Mouse (Mus musculus) spleen, postnatal 36 days (tissue): Measurements from ENCODE around the gene Pipox.

Experiments
- DNase-seq, 2 experiments: peaks; one replicate each; pipeline ENCODE4 v3.0.0; 2022; ENCODE audit warnings: low spot score in 2 of 2, mixed read lengths in 1 of 2

Gene Pipox

DNA sequence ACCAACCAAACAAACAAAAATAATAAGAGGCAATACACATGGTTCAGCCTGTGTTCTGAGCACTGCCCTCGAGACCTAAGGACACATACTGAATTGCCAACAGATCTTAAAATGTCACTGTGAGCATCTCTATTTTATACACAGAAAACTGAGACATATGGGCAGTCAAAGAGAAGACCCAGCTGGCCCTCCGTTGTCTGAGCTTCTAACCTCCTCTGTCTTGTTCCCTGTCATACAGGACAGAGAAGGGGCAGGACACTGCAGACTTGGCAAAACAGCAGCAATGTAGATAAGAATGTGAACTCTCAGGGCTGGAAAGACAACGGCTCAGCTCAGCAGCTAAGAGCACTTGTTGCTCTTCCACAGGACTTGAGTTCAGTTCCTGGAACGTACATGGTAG is 14.6 kb upstream of the Pipox start:
- DNase-seq = no peak

DNA sequence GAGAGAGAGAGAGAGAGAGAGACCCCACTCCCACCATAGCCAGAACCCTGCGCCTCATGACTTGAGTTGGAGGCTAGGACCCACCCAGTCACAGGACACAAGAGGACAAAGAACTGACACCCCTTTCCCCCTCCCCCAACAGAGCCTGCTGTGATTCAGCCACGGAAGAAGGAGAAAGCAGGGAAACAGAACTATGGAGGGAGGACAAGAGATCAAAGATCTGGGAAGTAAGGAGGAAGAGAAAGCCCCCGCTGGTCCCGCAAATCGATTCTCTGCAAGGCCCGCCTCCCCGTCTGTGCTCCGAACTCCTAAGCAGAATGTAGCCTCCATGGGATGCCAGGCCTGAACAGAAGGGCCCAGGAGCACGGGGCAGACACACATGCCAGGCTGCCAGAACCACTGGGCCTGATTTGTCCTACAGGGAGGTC is 12.9 kb upstream of the Pipox start:
- no peak for DNase-seq

DNA sequence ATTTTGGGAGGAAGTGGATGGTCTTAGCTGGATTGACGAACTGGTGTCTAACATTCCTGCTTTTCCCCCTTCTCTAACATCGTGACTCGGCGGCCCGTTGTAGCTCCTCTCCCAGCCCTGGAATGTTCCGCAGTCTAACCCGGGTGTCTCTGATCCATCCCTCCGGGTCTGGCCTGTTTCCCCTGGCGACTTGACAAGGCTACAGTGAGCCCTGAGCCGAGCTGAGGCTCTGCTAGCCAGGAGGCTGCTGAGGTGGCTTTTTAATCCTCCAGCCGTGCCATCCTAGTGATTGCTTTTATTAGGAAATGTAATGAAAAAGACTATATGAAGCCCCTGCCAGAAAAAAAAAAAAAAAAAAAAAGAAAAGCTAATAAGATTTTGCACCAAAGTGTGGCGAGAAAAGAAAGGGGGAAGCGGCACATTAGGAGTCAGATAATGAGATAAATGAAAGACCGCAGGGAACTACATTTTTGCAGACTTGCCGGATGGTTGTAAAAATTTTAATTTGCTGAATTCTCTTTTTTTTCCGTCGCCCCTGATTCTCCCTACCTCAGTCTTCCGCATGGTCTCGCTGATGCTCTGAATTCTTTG is 12.3 kb upstream of the Pipox start:
- no peak for DNase-seq

- no peak for DNase-seq
These were observed 10.8 kb upstream of the Pipox start for GRCm38 (mm10) chr11:77904707-77905106.

DNA sequence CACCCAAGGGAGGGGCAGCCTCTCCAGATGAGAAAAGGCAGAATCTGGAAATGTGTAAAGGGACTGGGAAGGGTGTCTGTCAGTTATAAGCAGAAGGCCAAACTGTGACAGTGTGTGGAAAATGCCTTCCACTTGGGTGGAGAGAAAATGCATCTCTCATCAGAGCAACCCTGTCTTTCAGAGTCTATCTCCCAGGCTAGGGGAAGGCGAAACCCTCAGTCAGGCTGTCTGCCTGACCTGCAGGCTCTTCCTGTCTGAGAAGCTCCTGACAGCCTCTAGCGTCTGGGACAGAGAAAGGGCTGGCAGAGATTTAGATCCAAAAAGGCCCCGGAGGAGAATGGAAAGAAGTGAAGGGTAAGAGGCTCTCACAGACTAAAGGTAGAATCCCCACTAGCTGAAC is 9.9 kb upstream of the Pipox start:
- DNase-seq = no peak

- no peak for DNase-seq
These were observed 8.0 kb upstream of the Pipox start for GRCm38 (mm10) chr11:77901775-77902355.

GRCm38 (mm10) chr11:77901366-77901765 is 7.5 kb upstream of the Pipox start:
- no peak for DNase-seq

DNA sequence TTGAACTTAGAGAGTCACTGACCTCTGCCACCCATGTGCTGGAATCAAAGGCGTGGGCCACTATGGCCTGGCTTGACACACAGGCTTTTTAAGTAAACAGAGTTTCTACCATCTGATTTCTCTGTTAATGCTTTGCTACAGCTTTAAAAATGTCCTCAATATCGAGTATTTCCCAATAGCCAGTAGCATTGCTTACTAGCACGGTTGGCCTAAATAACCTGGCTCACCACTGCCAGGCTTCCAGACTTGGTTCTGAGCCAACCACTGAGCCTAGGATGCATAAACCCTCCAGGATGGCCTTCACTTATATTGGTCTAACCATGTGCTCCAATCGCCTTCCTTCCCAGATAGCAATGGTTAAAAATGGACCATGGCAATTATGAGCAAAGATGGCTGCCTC is 6.8 kb upstream of the Pipox start:
- DNase-seq = no peak

GRCm38 (mm10) chr11:77900187-77900586 is 6.3 kb upstream of the Pipox start:
- DNase-seq = no peak

DNA sequence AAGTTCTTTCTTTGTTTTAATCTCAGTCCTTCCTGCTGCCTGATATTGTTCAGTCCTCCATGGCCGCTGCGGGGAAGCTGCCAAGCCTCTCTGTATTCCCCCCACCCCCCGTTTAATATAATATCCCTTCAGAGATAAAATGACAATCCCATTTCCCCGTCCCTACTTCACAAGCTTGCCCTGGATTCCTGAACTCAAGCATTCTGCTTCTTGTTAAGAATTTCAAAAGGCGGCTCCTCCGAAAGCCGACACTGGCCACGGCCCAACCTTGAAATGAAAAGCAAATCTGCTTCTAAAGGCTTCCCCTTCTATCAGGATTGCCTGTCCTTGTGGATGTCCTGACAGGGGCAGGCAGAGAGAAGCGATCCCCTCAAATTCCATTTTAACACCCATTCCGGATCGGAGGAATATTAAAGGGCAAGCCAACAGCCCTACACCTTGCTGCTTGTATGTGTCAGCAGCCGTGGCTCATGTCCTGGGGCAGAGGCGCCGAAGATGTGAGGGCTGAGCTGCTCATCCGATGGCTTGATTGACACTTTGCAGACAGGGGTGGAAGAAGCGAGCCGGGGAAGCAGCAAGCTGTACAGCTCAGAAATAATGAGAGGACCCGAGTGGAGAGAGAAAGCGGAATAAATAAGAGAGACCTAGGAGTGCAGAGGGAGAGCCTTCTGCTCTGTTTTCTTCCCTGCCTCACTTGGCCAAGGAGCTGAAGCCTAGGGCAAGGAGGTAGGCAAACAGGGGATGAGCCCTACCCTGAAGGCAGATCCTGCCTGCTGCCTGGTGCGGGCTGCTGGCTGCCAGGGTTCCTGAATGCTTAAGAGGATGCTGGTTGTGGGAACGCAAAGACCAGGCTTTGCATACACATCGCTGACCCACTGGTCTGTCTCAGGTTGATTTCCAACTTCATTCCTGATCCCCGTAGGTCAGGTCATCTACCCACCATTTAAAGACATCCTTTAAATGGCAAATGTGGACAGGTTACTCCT is 3.2 kb upstream of the Pipox start:
- DNase-seq = no peak

DNA sequence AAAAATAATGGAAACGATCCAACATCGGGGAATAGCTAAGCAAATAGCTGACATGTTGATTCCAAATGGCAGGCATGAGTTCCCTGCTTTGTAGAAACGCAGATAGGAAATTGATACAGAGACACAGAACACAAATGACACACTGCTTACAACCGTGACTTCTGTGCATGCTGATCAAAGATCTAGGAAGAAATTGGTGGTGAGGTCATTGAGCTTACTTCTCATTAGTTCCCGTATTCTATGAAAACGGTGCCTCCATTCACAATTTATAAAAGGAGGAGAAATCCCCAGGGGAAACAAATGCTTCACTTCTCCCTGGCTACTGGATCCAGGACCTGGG is 2.6 kb upstream of the Pipox start:
- no peak for DNase-seq

DNA sequence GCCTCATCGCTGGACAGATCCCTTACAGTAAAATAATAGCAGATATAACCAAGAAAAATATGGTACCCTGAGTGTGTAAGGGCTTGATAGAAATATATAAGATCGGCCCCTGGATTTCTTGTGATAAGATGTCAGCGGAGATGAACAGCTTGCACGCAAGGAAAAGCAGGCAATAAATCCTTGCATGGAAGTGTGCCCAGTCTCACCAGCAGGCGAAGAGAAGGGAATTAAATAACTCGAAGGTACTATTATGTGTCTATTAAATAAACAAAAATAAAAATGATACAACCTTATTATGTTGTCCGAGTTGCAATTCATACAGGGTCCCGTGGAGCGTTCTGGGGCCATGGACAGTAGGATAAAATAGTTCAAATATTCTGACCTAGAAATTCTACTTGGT is 2.1 kb upstream of the Pipox start:
- no peak for DNase-seq

GRCm38 (mm10) chr11:77894967-77895366 is 1.1 kb upstream of the Pipox start:
- no peak for DNase-seq

GRCm38 (mm10) chr11:77893283-77893682 is 613 bp downstream of the Pipox start:
- DNase-seq = no peak

DNA sequence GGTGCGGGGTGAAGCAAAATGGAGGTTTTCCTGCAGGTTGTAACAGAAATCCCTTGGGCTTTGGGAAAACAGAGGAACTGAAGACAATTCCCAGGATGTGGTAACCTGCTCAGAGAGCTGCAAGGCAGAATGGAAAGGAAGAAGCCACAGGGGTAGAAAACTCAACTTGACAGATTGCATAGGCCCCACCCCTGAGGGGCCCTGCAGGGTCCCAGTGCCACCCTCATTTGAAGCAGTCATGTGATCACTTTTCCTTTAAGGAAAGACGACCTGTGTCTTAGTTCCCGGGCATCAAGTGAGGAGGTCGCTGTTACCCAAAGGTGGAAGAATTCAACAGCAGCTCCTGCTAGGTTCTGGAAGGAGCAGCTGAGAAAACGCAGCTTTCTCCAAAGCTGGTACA is 1.0 kb downstream of the Pipox start:
- no peak for DNase-seq

DNA sequence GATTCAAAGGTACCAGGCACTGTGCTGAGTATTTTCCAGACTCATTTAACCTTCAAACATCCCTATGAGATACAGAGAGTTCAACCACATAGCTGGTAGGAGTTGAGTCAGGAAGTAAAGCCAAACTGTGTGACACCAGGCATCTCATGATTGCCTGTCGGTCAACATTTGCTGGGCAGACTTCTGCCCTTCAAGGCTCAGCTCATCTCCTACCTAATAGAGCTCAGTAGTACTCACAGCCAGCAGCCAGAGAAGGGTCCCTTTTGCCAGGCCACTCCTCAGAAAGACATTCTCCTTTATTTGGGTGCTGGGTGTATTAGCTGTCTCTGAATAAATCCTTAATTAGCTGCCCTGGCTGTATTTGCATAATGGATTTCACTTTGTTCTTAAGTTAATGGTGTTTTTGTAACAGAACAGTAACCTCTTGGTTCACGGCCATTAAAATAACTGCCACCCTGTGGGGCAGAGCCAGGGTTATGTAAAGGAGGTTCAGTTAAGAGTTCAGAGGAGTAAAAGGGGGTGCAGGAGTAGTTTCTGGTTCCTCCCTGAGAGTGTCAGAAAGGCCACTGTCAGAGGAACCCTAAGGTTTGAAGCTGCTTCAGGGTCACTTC is 3.1 kb downstream of the Pipox start:
- DNase-seq = peak; percentile 34 to 38

- no peak for DNase-seq
These were observed 4.4 kb downstream of the Pipox start for GRCm38 (mm10) chr11:77889484-77889883.

DNA sequence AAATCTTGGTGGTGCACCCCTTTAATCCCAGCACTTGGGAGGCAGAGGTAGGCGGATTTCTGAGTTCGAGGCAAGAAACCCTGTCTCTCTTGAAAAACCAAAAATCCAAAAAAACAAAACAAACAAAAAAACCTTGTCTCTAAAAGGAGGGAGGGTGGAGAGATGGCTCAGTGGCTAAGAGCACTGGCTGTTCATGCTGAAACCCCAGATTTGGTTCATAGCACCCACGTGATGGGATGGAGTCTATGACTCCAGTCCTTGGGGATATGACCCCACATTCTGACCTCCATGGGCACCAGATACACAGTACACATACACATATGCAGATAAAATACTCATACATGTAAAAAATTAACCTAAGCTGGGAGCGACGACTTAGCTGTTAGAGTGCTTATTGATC is 5.0 kb downstream of the Pipox start:
- peak; percentile 41 to 44 for DNase-seq

GRCm38 (mm10) chr11:77887373-77887960 is 6.4 kb downstream of the Pipox start:
- DNase-seq = peak; percentile 71 to 73

DNA sequence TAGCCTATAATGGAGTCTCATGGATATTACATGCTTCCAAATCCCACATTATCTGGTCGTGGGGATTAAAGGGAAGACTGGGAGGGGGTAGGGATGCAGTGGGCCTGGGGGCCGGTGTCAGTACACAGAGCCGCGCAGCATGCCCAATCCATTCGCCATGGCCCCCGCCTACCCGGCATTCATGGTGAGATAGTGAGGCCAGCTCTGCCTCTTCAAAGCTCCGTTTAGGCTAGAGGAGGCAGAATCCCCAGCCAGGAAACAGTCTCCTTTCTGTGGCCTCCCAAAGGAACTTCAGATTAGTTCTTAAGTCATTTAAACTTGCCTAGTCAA is 8.7 kb downstream of the Pipox start:
- no peak for DNase-seq

DNA sequence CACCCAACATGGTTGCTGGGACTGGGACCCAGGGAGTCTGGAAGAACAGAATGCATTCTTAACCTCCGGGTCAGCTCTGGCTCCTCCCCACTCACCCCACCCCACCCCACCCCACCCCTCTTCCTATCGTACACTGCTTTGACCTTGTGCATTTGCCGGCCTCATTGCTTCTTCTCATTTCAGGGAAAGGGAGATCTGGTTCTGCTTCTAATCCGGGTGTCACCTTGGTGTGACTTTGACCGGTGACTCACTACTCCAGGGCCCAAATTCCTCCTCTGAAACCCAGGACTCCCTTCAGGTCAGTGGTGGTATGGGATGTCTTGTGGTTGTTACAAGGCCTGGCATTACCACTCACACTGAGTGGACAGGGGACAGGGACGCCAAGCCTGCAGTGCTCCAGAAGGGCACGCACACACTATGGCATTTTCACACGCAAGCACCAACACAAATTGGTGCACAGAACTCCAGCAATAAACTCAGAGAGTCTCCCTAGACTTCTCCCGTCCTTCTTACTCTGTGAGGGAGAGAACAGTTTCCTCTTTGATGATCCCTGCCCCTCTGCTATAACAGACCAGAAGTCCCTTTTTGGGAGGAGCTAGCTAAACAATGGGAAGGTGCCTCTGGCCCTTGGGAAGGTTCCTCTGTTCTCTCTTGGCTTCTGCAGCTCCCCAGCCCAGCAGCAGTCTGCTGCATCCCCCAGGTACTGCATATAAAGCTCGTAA is 9.2 kb downstream of the Pipox start:
- no peak for DNase-seq

GRCm38 (mm10) chr11:77876760-77877148 is 17.1 kb downstream of the Pipox start:
- no peak for DNase-seq
